Mouse (Mus musculus) liver, embryonic 14.5 days (tissue): ENCODE results near the gene Kxd1.

Experiments used
- CTCF ChIP-seq: IDR thresholded peaks from 2 replicates; pipeline ENCODE4 v1.5.1; 2016; ENCODE audit warnings: antibody characterized with exemption, low read depth, control low read depth
- EP300 ChIP-seq: IDR thresholded peaks from 2 replicates; pipeline ENCODE4 v1.6.1; 2016; ENCODE audit warnings: antibody characterized with exemption, low read depth

DNA sequence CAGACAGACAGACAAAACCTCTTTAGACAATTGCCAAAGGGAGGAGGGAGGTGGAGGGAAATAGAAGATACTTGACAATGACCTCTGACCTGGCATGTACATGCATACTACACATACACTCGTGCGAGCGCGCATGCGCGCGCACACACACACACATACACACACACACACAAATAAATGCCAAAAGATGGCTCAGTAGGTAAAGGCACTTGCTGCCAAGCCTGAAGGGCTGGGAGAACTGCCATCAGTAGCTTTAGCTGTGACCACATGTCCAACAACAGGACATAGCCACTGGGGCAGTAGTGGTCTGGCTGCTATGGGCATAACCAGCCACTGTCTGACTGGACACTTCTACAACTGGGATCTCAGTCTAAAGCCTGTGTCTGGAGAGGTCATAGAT lies 55.9 kb downstream of the Kxd1 start:
- no peak for TF ChIP-seq CTCF
- no peak for TF ChIP-seq EP300
